Mouse (Mus musculus): Measurements from ENCODE around the gene Fbxw19. TPM values are rescaled to one million over a fixed set of nuclear protein-coding genes. Genes with fewer than 3 reads are reported as not detected.
"Not testable (repeated sequence)": the region's sequence is repeated elsewhere in the genome, so short reads cannot be mapped to it uniquely, and the experiment has no call there.

Fbxw19 gene
- polyA plus RNA-seq (2012; rRNA removed), result not detected in 2 replicates

DNA sequence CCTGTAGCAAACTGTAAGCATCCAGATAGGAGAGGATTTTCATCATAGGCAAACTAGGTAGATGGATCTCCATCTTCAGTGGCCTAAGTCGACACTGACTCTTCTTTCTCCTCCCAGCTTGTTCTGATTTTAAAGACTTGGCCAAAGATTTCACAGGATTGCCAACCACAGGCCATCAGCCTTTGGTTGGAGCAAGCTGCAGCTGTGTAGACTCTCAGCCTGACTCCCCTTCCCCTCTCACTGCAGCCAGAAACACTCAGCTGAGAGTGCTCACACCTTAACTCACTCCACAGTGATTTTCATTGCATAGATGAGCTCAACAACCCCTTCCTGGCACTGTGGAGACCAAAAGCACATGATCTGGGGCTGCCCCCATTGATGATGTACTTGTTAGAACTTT, at the start of gene Fbxw19:
Gene Fbxw19 (minus strand): TSS at position 101 of the 400 bp plus-strand sequence.
- not testable (repeated sequence) for H3K4me3 ChIP-seq (replicated peaks; ENCODE audit: extremely low read depth, low read depth, low read length); DNase-seq; H3K4me1 ChIP-seq (ENCODE audit: control insufficient read depth, insufficient read depth, low read length)
- 46% methylated on average over 1 of the region's 1 CpGs for WGBS

DNA sequence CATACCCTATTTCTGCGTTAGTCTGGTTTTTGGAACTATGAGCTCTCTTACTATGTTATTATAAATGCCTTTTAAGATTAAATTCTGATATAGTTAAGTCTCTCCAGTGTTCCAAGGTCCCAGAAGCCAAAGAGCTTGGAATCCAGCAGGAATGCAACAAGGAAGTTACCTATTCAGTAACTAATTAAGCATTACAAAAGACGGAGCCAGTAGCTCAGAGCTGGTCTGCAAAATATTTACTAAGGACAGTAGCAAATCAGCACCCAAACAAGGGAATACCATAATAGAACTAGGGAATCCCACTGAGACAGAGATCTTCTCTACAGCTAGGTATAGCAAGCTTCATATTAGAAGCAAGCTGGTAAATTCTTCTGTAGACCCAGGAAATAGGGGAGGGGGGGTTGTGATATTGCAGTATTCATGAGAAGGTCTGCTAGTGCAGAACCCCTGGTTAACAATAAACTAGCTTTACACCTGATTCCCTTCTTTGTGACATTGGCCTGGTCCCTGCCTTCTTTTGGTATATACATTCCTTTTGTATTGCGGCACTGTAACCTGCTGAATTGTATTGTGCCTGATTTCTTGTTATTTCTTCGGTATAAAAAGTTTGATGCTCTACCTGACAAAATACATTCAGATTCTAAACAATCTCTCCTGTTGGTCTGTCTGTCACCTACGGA, 27.9 kb upstream of the Fbxw19 start:
- 71% methylated on average over 5 of the region's 5 CpGs for WGBS
- H3K4me1 ChIP-seq (ENCODE audit: control insufficient read depth, insufficient read depth, low read length), result no peaks in the 10 kb centered on the region
- no peak for DNase-seq
- TF ChIP-seq POLR2A (IDR thresholded peaks at IDR 0.05; ENCODE audit: borderline replicate concordance, extremely low read depth, low read depth, low read length) (no peak), CTCF (IDR thresholded peaks at IDR 0.05; ENCODE audit: insufficient read depth, low read length) (no peak)
- H3K4me3 ChIP-seq (replicated peaks; ENCODE audit: extremely low read depth, low read depth, low read length), result no peak overlapping the region

DNA sequence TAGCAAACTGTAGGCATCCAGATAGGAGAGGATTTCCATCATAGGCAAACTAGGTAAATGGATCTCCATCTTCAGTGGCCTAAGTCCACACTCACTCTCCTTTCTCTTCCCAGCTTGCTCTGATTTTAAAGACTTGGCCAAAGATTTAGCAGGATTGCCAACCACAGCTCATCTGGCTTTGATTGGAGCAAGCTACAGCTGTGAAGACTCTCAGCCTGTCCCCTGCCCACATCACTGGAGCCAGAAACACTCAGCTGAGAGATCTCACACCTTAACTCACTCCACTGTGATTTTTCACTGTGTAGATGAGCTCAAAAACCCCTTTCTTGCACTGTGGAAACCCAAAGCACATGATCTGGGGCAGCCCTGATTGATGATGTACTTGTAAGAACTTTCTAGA, 46.6 kb downstream of the Fbxw19 start, which contains the start of gene Fbxw16:
Gene Fbxw16 (minus strand): TSS at position 101 of the 400 bp plus-strand sequence.
- no peak for TF ChIP-seq CTCF (IDR thresholded peaks at IDR 0.05; ENCODE audit: insufficient read depth, low read length)
- no peak for TF ChIP-seq POLR2A (IDR thresholded peaks at IDR 0.05; ENCODE audit: borderline replicate concordance, extremely low read depth, low read depth, low read length)
- H3K4me1 ChIP-seq (ENCODE audit: control insufficient read depth, insufficient read depth, low read length), result no peaks in the 10 kb centered on the region
- no peak within 1 kb of the TSS for H3K4me3 ChIP-seq (replicated peaks; ENCODE audit: extremely low read depth, low read depth, low read length)
- DNase-seq, result no peak

DNA sequence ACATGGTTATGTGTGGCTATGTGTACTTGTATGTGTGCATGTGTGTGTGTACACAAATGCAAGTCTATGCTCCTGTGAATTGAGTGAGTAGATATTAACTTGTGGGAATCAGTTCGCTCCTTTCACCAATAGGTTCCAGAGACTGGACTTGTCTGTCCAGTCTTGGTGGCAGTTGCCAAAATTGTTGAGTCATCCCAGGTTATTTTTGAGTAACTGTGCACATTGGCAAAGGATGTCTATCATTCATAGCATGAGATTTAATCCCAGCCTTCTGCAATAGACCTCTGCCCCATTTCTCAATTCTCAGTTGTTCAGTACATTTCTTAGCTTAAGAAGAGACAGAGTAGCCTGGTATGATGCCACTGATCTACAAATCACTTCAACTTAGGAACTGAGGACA, 62.7 kb downstream of the Fbxw19 start:
- 81% methylated on average over 1 of the region's 1 CpGs for WGBS
- DNase-seq, result no peak
- no peaks in the 10 kb centered on the region for H3K4me1 ChIP-seq (ENCODE audit: control insufficient read depth, insufficient read depth, low read length)

More for the DNA sequence above, 62.7 kb downstream of the Fbxw19 start:
- no peak overlapping the region for H3K4me3 ChIP-seq (replicated peaks; ENCODE audit: extremely low read depth, low read depth, low read length)
- TF ChIP-seq CTCF (IDR thresholded peaks at IDR 0.05; ENCODE audit: insufficient read depth, low read length) (no peak), POLR2A (IDR thresholded peaks at IDR 0.05; ENCODE audit: borderline replicate concordance, extremely low read depth, low read depth, low read length) (no peak)

Other genes with a start within 250 kb of the Fbxw19 start
- not detected in 2 replicates for gene Fbxw14, start 208.2 kb downstream of the Fbxw19 start, polyA plus RNA-seq (2012; rRNA removed)
- gene Fbxw28, start 156.2 kb downstream of the Fbxw19 start, polyA plus RNA-seq (2012; rRNA removed), result not detected in 2 replicates
- not detected in 2 replicates for gene Fbxw22, start 91.6 kb downstream of the Fbxw19 start, polyA plus RNA-seq (2012; rRNA removed)
- gene Fbxw16, start 46.7 kb downstream of the Fbxw19 start, polyA plus RNA-seq (2012; rRNA removed), result not detected in 2 replicates
- not detected in 2 replicates for gene Fbxw15, start 72.4 kb upstream of the Fbxw19 start, polyA plus RNA-seq (2012; rRNA removed)
- not detected in 2 replicates for gene Fbxw24, start 130.2 kb upstream of the Fbxw19 start, polyA plus RNA-seq (2012; rRNA removed)
- not detected in 2 replicates for gene Fbxw25, start 168.8 kb upstream of the Fbxw19 start, polyA plus RNA-seq (2012; rRNA removed)
- not detected in 2 replicates for gene Fbxw18, start 206.8 kb upstream of the Fbxw19 start, polyA plus RNA-seq (2012; rRNA removed)